ENCODE assay signal across 8 mouse cellular contexts in the genomic region with DNA sequence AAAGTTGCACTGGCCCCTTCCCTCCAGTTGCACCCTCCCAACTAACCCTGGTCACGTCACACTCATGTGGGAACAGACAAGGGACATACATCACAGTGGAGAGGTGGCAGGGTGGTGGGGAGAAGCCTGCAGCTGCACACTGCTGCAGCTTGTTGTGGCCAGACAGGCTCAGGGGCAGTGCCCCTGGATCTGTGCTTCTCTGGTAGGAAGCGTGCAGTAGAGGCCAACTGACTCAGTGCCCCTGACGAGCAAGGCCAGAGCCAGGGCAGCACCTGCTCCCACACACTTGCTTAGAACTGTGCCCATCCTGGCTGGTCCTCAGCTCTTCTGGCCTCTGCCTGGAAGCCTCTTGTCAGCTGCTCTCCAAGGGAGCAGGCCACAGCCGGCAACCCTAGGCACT. TPM values are rescaled to one million over a fixed set of nuclear protein-coding genes. Genes with fewer than 3 reads are reported as not detected.
DNase-seq lines count a peak whose midpoint lies in the region; ATAC-seq lines count a peak whose summit lies in the region.

No protein-coding gene starts in this region.

- H3K27me3 ChIP-seq in kidney, embryonic 16.5 days (ENCODE audit: insufficient read depth, low read length) = no peaks in the 10 kb centered on the region
- no peaks in the 10 kb centered on the region for H3K27me3 ChIP-seq in embryonic facial prominence, embryonic 12.5 days
- H3K27me3 ChIP-seq in hindbrain, embryonic 13.5 days = no peaks in the 10 kb centered on the region
- no peaks in the 10 kb centered on the region for H3K27me3 ChIP-seq in midbrain, embryonic 12.5 days

- no peak overlapping the region for H3K27ac ChIP-seq in kidney, embryonic 16.5 days (ENCODE audit: low read length)
- H3K27ac ChIP-seq in embryonic facial prominence, embryonic 12.5 days = no peak overlapping the region
- H3K27ac ChIP-seq in hindbrain, embryonic 13.5 days = no peak overlapping the region
- no peak overlapping the region for H3K27ac ChIP-seq in midbrain, embryonic 12.5 days (replicated peaks)

- peaks cover 63% of the 10 kb centered on the region for H3K36me3 ChIP-seq in kidney, embryonic 16.5 days (ENCODE audit: insufficient read depth, low read length)
- H3K36me3 ChIP-seq in embryonic facial prominence, embryonic 12.5 days = peaks cover 67% of the 10 kb centered on the region
- H3K36me3 ChIP-seq in hindbrain, embryonic 13.5 days = peaks cover 68% of the 10 kb centered on the region
- peaks cover 66% of the 10 kb centered on the region for H3K36me3 ChIP-seq in midbrain, embryonic 12.5 days

- H3K9me3 ChIP-seq in kidney, embryonic 16.5 days (ENCODE audit: low read length) = no peaks in the 10 kb centered on the region
- H3K9me3 ChIP-seq in embryonic facial prominence, embryonic 12.5 days = no peaks in the 10 kb centered on the region
- no peaks in the 10 kb centered on the region for H3K9me3 ChIP-seq in hindbrain, embryonic 13.5 days
- H3K9me3 ChIP-seq in midbrain, embryonic 12.5 days = no peaks in the 10 kb centered on the region

- peak overlapping the region; percentile 99; the same call in 1 of the 2 replicates for H3K4me2 ChIP-seq in kidney, embryonic 16.5 days (replicated peaks; ENCODE audit: low read depth, low read length)
- peak overlapping the region; percentile 98; the same call in 1 of the 2 replicates for H3K4me2 ChIP-seq in embryonic facial prominence, embryonic 12.5 days (replicated peaks)
- peak overlapping the region; percentile 100 for H3K4me2 ChIP-seq in hindbrain, embryonic 13.5 days
- H3K4me2 ChIP-seq in midbrain, embryonic 12.5 days (replicated peaks) = peak overlapping the region; percentile 100

- DNase-seq in kidney, postnatal 4 days = no peak
- no peak for DNase-seq in urinary bladder, postnatal 4 days (ENCODE audit: low spot score in 2 of 2)
- no peak for DNase-seq in left cerebral cortex, adult 8-10 months (ENCODE audit: low spot score in 2 of 2)

- H3K4me1 ChIP-seq in kidney, embryonic 16.5 days (ENCODE audit: insufficient read depth, low read length) = peaks cover 30% of the 10 kb centered on the region
- peaks cover 25% of the 10 kb centered on the region for H3K4me1 ChIP-seq in embryonic facial prominence, embryonic 12.5 days
- peaks cover 46% of the 10 kb centered on the region for H3K4me1 ChIP-seq in hindbrain, embryonic 13.5 days (replicated peaks)
- H3K4me1 ChIP-seq in midbrain, embryonic 12.5 days = peaks cover 37% of the 10 kb centered on the region

- ATAC-seq in kidney, embryonic 16.5 days (ENCODE audit: low FRiP score, low TSS enrichment) = no peak
- no peak for ATAC-seq in embryonic facial prominence, embryonic 12.5 days (ENCODE audit: insufficient number of reproducible peaks, insufficient read depth, low FRiP score, low TSS enrichment)
- no peak for ATAC-seq in hindbrain, embryonic 13.5 days (ENCODE audit: low FRiP score)
- no peak for ATAC-seq in midbrain, embryonic 12.5 days (ENCODE audit: low FRiP score, low read depth)
- ATAC-seq in erythroid progenitor cell, adult 5-6 weeks (replicated peaks; ENCODE audit: low FRiP score, poor library complexity, severe bottlenecking) = no peak

- WGBS in kidney, embryonic 16.5 days = 69% methylated on average over 4 of the region's 4 CpGs
- 79% methylated on average over 4 of the region's 4 CpGs for WGBS in embryonic facial prominence, embryonic 12.5 days
- WGBS in hindbrain, embryonic 13.5 days = 68% methylated on average over 4 of the region's 4 CpGs
- 84% methylated on average over 4 of the region's 4 CpGs for WGBS in midbrain, embryonic 12.5 days

- H3K9ac ChIP-seq in kidney, embryonic 16.5 days (replicated peaks; ENCODE audit: low read length) = no peak overlapping the region; the same call in 1 of the 2 replicates
- no peak overlapping the region for H3K9ac ChIP-seq in embryonic facial prominence, embryonic 12.5 days
- H3K9ac ChIP-seq in hindbrain, embryonic 13.5 days = peak overlapping the region; percentile 96
- no peak overlapping the region; the same call in 1 of the 2 replicates for H3K9ac ChIP-seq in midbrain, embryonic 12.5 days (replicated peaks)

- no peak overlapping the region for H3K4me3 ChIP-seq in kidney, embryonic 16.5 days (ENCODE audit: low read length)
- peak overlapping the region; percentile 86 for H3K4me3 ChIP-seq in embryonic facial prominence, embryonic 12.5 days
- H3K4me3 ChIP-seq in hindbrain, embryonic 13.5 days = peak overlapping the region; percentile 70
- peak overlapping the region; percentile 91 for H3K4me3 ChIP-seq in midbrain, embryonic 12.5 days

RNA-seq across cellular contexts. Expression of a gene that starts 1.3 kb away (rescaled TPM):
- 78.1 and 86.1 TPM in 2 replicates for polyA plus RNA-seq in kidney, embryonic 16.5 days (2015; fragmentation: Nextera tagmentation; extraction: Ambion mirVana)
- 44.8 and 46.1 TPM in 2 replicates for polyA plus RNA-seq in embryonic facial prominence, embryonic 12.5 days (2016; fragmentation: Nextera tagmentation; extraction: Ambion mirVana)
- 78.4 and 82.7 TPM in 2 replicates for polyA plus RNA-seq in hindbrain, embryonic 13.5 days (2015; fragmentation: Nextera tagmentation; extraction: Ambion mirVana)
- 43.2 and 54.2 TPM in 2 replicates for polyA plus RNA-seq in midbrain, embryonic 12.5 days (2016; fragmentation: Nextera tagmentation; extraction: Ambion mirVana)
- 151 and 169 TPM in 2 replicates for total RNA-seq in erythroid progenitor cell, adult 5-6 weeks (2015; ENCODE audit: low replicate concordance)
- 95.5 and 101 TPM in 2 replicates for total RNA-seq in erythroid progenitor cell, adult 5-6 weeks (2017; ENCODE audit: low replicate concordance)
- total RNA-seq in left cerebral cortex, adult 8-10 months (2022) = 10 to 100 TPM; 43.5 to 59.7 (median 55.1) TPM

RNA-seq across cellular contexts. Expression of a gene that starts 2.7 kb away (rescaled TPM):
- 102 TPM in 2 replicates for polyA plus RNA-seq in kidney, embryonic 16.5 days (2015; fragmentation: Nextera tagmentation; extraction: Ambion mirVana)
- 99.6 and 107 TPM in 2 replicates for polyA plus RNA-seq in embryonic facial prominence, embryonic 12.5 days (2016; fragmentation: Nextera tagmentation; extraction: Ambion mirVana)
- 77.0 and 77.6 TPM in 2 replicates for polyA plus RNA-seq in hindbrain, embryonic 13.5 days (2015; fragmentation: Nextera tagmentation; extraction: Ambion mirVana)
- polyA plus RNA-seq in midbrain, embryonic 12.5 days (2016; fragmentation: Nextera tagmentation; extraction: Ambion mirVana) = 88.0 and 89.8 TPM in 2 replicates
- total RNA-seq in erythroid progenitor cell, adult 5-6 weeks (2015; ENCODE audit: low replicate concordance) = 8.3 and 9.6 TPM in 2 replicates
- total RNA-seq in erythroid progenitor cell, adult 5-6 weeks (2017; ENCODE audit: low replicate concordance) = 9.1 and 19.4 TPM in 2 replicates
- total RNA-seq in left cerebral cortex, adult 8-10 months (2022) = 10 to 100 TPM; 65.0 to 73.3 (median 69.1) TPM

RNA-seq across cellular contexts. Expression of a gene that starts 2.7 kb away (rescaled TPM):
- polyA plus RNA-seq in kidney, embryonic 16.5 days (2015; fragmentation: Nextera tagmentation; extraction: Ambion mirVana) = 36.5 and 38.5 TPM in 2 replicates
- polyA plus RNA-seq in embryonic facial prominence, embryonic 12.5 days (2016; fragmentation: Nextera tagmentation; extraction: Ambion mirVana) = 38.7 and 42.4 TPM in 2 replicates
- polyA plus RNA-seq in hindbrain, embryonic 13.5 days (2015; fragmentation: Nextera tagmentation; extraction: Ambion mirVana) = 31.4 and 31.8 TPM in 2 replicates
- 42.6 and 43.6 TPM in 2 replicates for polyA plus RNA-seq in midbrain, embryonic 12.5 days (2016; fragmentation: Nextera tagmentation; extraction: Ambion mirVana)
- 6.3 and 14.4 TPM in 2 replicates for total RNA-seq in erythroid progenitor cell, adult 5-6 weeks (2015; ENCODE audit: low replicate concordance)
- 12.7 and 24.5 TPM in 2 replicates for total RNA-seq in erythroid progenitor cell, adult 5-6 weeks (2017; ENCODE audit: low replicate concordance)
- total RNA-seq in left cerebral cortex, adult 8-10 months (2022) = 10 to 100 TPM; 44.3 to 57.5 (median 48.6) TPM

RNA-seq across cellular contexts. Expression of a gene that starts 11.2 kb away (rescaled TPM):
- polyA plus RNA-seq in kidney, embryonic 16.5 days (2015; fragmentation: Nextera tagmentation; extraction: Ambion mirVana) = 46.2 and 50.4 TPM in 2 replicates
- 43.3 and 43.8 TPM in 2 replicates for polyA plus RNA-seq in embryonic facial prominence, embryonic 12.5 days (2016; fragmentation: Nextera tagmentation; extraction: Ambion mirVana)
- polyA plus RNA-seq in hindbrain, embryonic 13.5 days (2015; fragmentation: Nextera tagmentation; extraction: Ambion mirVana) = 72.8 and 80.0 TPM in 2 replicates
- polyA plus RNA-seq in midbrain, embryonic 12.5 days (2016; fragmentation: Nextera tagmentation; extraction: Ambion mirVana) = 52.8 and 52.9 TPM in 2 replicates
- 84.0 and 90.5 TPM in 2 replicates for total RNA-seq in erythroid progenitor cell, adult 5-6 weeks (2015; ENCODE audit: low replicate concordance)
- 47.5 and 65.7 TPM in 2 replicates for total RNA-seq in erythroid progenitor cell, adult 5-6 weeks (2017; ENCODE audit: low replicate concordance)
- total RNA-seq in left cerebral cortex, adult 8-10 months (2022) = 10 to 100 TPM; 51.6 to 57.5 (median 55.3) TPM

RNA-seq across cellular contexts. Expression of a gene that starts 11.5 kb away (rescaled TPM):
- 63.3 and 67.1 TPM in 2 replicates for polyA plus RNA-seq in kidney, embryonic 16.5 days (2015; fragmentation: Nextera tagmentation; extraction: Ambion mirVana)
- 49.7 and 53.6 TPM in 2 replicates for polyA plus RNA-seq in embryonic facial prominence, embryonic 12.5 days (2016; fragmentation: Nextera tagmentation; extraction: Ambion mirVana)
- polyA plus RNA-seq in hindbrain, embryonic 13.5 days (2015; fragmentation: Nextera tagmentation; extraction: Ambion mirVana) = 71.3 and 74.4 TPM in 2 replicates
- 64.0 and 70.3 TPM in 2 replicates for polyA plus RNA-seq in midbrain, embryonic 12.5 days (2016; fragmentation: Nextera tagmentation; extraction: Ambion mirVana)
- 31.9 and 50.8 TPM in 2 replicates for total RNA-seq in erythroid progenitor cell, adult 5-6 weeks (2015; ENCODE audit: low replicate concordance)
- total RNA-seq in erythroid progenitor cell, adult 5-6 weeks (2017; ENCODE audit: low replicate concordance) = 35.0 and 44.1 TPM in 2 replicates
- total RNA-seq in left cerebral cortex, adult 8-10 months (2022) = 10 to 100 TPM; 28.1 to 33.7 (median 32.0) TPM
